Mouse (Mus musculus) lung, postnatal 0 days (tissue): ENCODE data around the gene Snx10.

Experiments
- CTCF ChIP-seq: IDR thresholded peaks from 2 replicates; pipeline ENCODE4 v1.5.1; 2016; ENCODE audit warnings: antibody characterized with exemption, mild to moderate bottlenecking
- EP300 ChIP-seq: IDR thresholded peaks from 2 replicates; pipeline ENCODE4 v1.6.1; 2016; ENCODE audit warnings: antibody characterized with exemption, mild to moderate bottlenecking, control low read depth

- TF ChIP-seq CTCF: no peak
- TF ChIP-seq EP300: no peak
These were observed 17.7 kb downstream of the Snx10 start for GRCm38 (mm10) chr6:51541422-51541821.
